In the genomic region with DNA sequence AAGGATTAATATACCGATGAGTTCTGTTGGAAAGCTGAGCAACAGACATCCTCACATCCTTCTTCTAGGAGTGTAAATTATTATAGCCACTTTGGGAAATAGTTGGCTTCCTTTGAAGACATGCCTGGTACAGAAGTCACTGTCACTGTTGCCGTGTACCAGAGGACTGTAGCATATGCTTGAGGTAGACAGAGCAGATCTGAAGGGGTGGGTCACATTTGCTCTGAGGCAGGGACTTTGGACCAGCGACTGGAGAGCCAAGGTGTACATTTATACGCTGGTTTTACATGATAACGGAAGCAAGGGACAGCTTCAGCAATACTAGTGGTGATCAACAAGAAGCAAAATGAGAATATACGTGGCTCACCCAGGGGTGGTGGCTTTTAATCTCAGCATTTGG, we compare ENCODE assay signal across 27 mouse cellular contexts. TPM values are rescaled to one million over a fixed set of nuclear protein-coding genes. Genes with fewer than 3 reads are reported as not detected.
DNase-seq lines count a peak whose midpoint lies in the region; ATAC-seq and TF ChIP-seq lines count a peak whose summit lies in the region.
"Had no signal": no experiment of that assay in that cellular context is flagged by ENCODE, and none has a peak within 500 bp of the region (broad histone marks: within the 10 kb centered on the region; RNA-seq: fewer than 3 reads in every experiment).

No protein-coding gene starts in this region.

- H3K36me3 ChIP-seq in midbrain, embryonic 11.5 days (ENCODE audit: control insufficient read depth, insufficient read depth, low read length) = peaks cover 6% of the 10 kb centered on the region; the same call in 1 of the 2 replicates
- peaks cover 12% of the 10 kb centered on the region for H3K36me3 ChIP-seq in midbrain, postnatal 0 days (ENCODE audit: insufficient read depth, low read length)
- H3K36me3 ChIP-seq in intestine, embryonic 15.5 days = peaks cover 10% of the 10 kb centered on the region; the same call in 1 of the 2 replicates
- H3K36me3 ChIP-seq in intestine, embryonic 16.5 days (ENCODE audit: control insufficient read depth, insufficient read depth, low read length) = peaks cover 11% of the 10 kb centered on the region
- peaks cover 13% of the 10 kb centered on the region for H3K36me3 ChIP-seq in intestine, postnatal 0 days (ENCODE audit: control insufficient read depth, insufficient read depth)
- H3K36me3 ChIP-seq: G1E had no signal

- intact Hi-C loops in heart, postnatal 36 days (cut with DNase I) = no loop called here

- WGBS in midbrain, embryonic 11.5 days = 94% methylated on average over 6 of the region's 6 CpGs
- WGBS in midbrain, postnatal 0 days = 95% methylated on average over 6 of the region's 6 CpGs
- 80% methylated on average over 6 of the region's 6 CpGs for WGBS in intestine, embryonic 15.5 days
- WGBS in intestine, embryonic 16.5 days = 77% methylated on average over 6 of the region's 6 CpGs
- WGBS in intestine, postnatal 0 days = 63% methylated on average over 6 of the region's 6 CpGs

- ATAC-seq in midbrain, embryonic 11.5 days (ENCODE audit: low FRiP score) = no peak
- no peak for ATAC-seq in midbrain, postnatal 0 days (ENCODE audit: low FRiP score)
- ATAC-seq in intestine, embryonic 15.5 days = 0 out of 2 replicates have a peak, but pooled peaks have one; percentile 51
- ATAC-seq in intestine, embryonic 16.5 days = peak; percentile 80; the same call in 1 of the 2 replicates
- peak; percentile 45; the same call in 1 of the 2 replicates for ATAC-seq in intestine, postnatal 0 days
- ATAC-seq: activated CD4-positive, CD25-positive, alpha-beta regulatory T cell, adult 4 months; CD4-positive, CD25-positive, alpha-beta regulatory T cell, adult 4 months; Patski had no signal

- no peaks in the 10 kb centered on the region for H3K27me3 ChIP-seq in midbrain, embryonic 11.5 days (ENCODE audit: control insufficient read depth, insufficient read depth, low read length)
- H3K27me3 ChIP-seq in midbrain, postnatal 0 days (ENCODE audit: insufficient read depth, low read length) = no peaks in the 10 kb centered on the region
- no peaks in the 10 kb centered on the region for H3K27me3 ChIP-seq in intestine, embryonic 15.5 days (replicated peaks)
- no peaks in the 10 kb centered on the region for H3K27me3 ChIP-seq in intestine, embryonic 16.5 days (replicated peaks; ENCODE audit: control insufficient read depth, insufficient read depth, low read length)
- no peaks in the 10 kb centered on the region for H3K27me3 ChIP-seq in intestine, postnatal 0 days (replicated peaks; ENCODE audit: control insufficient read depth, insufficient read depth, low read length)
- H3K27me3 ChIP-seq: CH12.LX, Patski had no signal

- no peak for TF ChIP-seq CTCF in midbrain, postnatal 0 days (IDR thresholded peaks at IDR 0.05)
- no peak for TF ChIP-seq CTCF in intestine, postnatal 0 days (IDR thresholded peaks at IDR 0.05; ENCODE audit: low read depth)

- H3K9ac ChIP-seq in midbrain, embryonic 11.5 days (ENCODE audit: low read length) = no peak overlapping the region
- H3K9ac ChIP-seq in midbrain, postnatal 0 days (replicated peaks; ENCODE audit: low read length, poor library complexity, severe bottlenecking) = no peak overlapping the region
- H3K9ac ChIP-seq in intestine, embryonic 15.5 days = no peak overlapping the region
- no peak overlapping the region for H3K9ac ChIP-seq in intestine, embryonic 16.5 days (ENCODE audit: low read depth, low read length)
- H3K9ac ChIP-seq in intestine, postnatal 0 days (ENCODE audit: low read depth, low read length) = no peak overlapping the region

- H3K4me2 ChIP-seq in midbrain, embryonic 11.5 days = no peak overlapping the region
- no peak overlapping the region for H3K4me2 ChIP-seq in midbrain, postnatal 0 days (ENCODE audit: low read depth, low read length, poor library complexity, severe bottlenecking)
- H3K4me2 ChIP-seq in intestine, embryonic 15.5 days (replicated peaks) = no peak overlapping the region
- H3K4me2 ChIP-seq in intestine, embryonic 16.5 days (ENCODE audit: low read depth, low read length) = no peak overlapping the region
- no peak overlapping the region for H3K4me2 ChIP-seq in intestine, postnatal 0 days (replicated peaks; ENCODE audit: low read depth)

- no peaks in the 10 kb centered on the region for H3K4me1 ChIP-seq in midbrain, embryonic 11.5 days (ENCODE audit: control insufficient read depth, insufficient read depth, low read length)
- H3K4me1 ChIP-seq in midbrain, postnatal 0 days (ENCODE audit: insufficient read depth, low read length) = no peaks in the 10 kb centered on the region
- H3K4me1 ChIP-seq in intestine, embryonic 15.5 days (replicated peaks) = no peaks in the 10 kb centered on the region
- no peaks in the 10 kb centered on the region for H3K4me1 ChIP-seq in intestine, embryonic 16.5 days (ENCODE audit: control insufficient read depth, insufficient read depth, low read length)
- no peaks in the 10 kb centered on the region for H3K4me1 ChIP-seq in intestine, postnatal 0 days (replicated peaks; ENCODE audit: control insufficient read depth, insufficient read depth, low read length)

- H3K27ac ChIP-seq in midbrain, embryonic 11.5 days (ENCODE audit: low read depth, low read length) = no peak overlapping the region
- H3K27ac ChIP-seq in midbrain, postnatal 0 days (ENCODE audit: low read depth, low read length) = no peak overlapping the region
- no peak overlapping the region for H3K27ac ChIP-seq in intestine, embryonic 15.5 days
- no peak overlapping the region for H3K27ac ChIP-seq in intestine, embryonic 16.5 days (ENCODE audit: low read length)
- no peak overlapping the region for H3K27ac ChIP-seq in intestine, postnatal 0 days (ENCODE audit: low read depth, low read length)

- DNase-seq in midbrain, embryonic 11.5 days (ENCODE audit: low spot score, missing footprints) = peak; percentile 47
- no peak for DNase-seq in midbrain, postnatal 0 days (ENCODE audit: low spot score)
- no peak for DNase-seq in ovary, postnatal 36 days (ENCODE audit: low spot score)
- DNase-seq in urinary bladder, adult 2 months (ENCODE audit: low spot score) = no peak
- no peak for DNase-seq in heart, postnatal 36 days
- DNase-seq: adrenal gland, adult 2 months; adrenal gland, adult 8-10 months; adrenal gland, postnatal 10 days; adrenal gland, postnatal 14 days; adrenal gland, postnatal 25 days; adrenal gland, postnatal 36 days; B cell, adult 2 months; cerebellum, adult 11 months; cerebellum, adult 11-12 months had no signal

- no peak overlapping the region for H3K4me3 ChIP-seq in midbrain, embryonic 11.5 days (ENCODE audit: low read depth, low read length)
- H3K4me3 ChIP-seq in midbrain, postnatal 0 days (ENCODE audit: low read depth, low read length) = no peak overlapping the region
- no peak overlapping the region for H3K4me3 ChIP-seq in intestine, embryonic 15.5 days (replicated peaks)
- H3K4me3 ChIP-seq in intestine, embryonic 16.5 days (ENCODE audit: low read length) = no peak overlapping the region
- H3K4me3 ChIP-seq in intestine, postnatal 0 days (ENCODE audit: low read depth, low read length) = no peak overlapping the region

- no peaks in the 10 kb centered on the region for H3K9me3 ChIP-seq in midbrain, embryonic 11.5 days (ENCODE audit: control insufficient read depth, low read length)
- no peaks in the 10 kb centered on the region for H3K9me3 ChIP-seq in midbrain, postnatal 0 days (ENCODE audit: low read length)
- no peaks in the 10 kb centered on the region for H3K9me3 ChIP-seq in intestine, embryonic 15.5 days
- no peaks in the 10 kb centered on the region for H3K9me3 ChIP-seq in intestine, embryonic 16.5 days (ENCODE audit: control insufficient read depth, low read length)
- H3K9me3 ChIP-seq in intestine, postnatal 0 days (ENCODE audit: control insufficient read depth) = no peaks in the 10 kb centered on the region

RNA-seq across cellular contexts. Expression of a gene that starts 34.6 kb away (rescaled TPM):
- polyA plus RNA-seq in midbrain, embryonic 11.5 days (2014; fragmentation: Nextera tagmentation; extraction: Ambion mirVana) = not detected in 2 replicates
- not detected in 2 replicates for total RNA-seq in midbrain, postnatal 0 days (2014; rRNA removed)
- 0.20 TPM in 1 of 2 replicates, not detected in the other for polyA plus RNA-seq in midbrain, postnatal 0 days (2015; fragmentation: Nextera tagmentation; extraction: Ambion mirVana)
- polyA plus RNA-seq in intestine, embryonic 15.5 days (2015; fragmentation: Nextera tagmentation; extraction: Ambion mirVana) = not detected in 2 replicates
- not detected in 2 replicates for polyA plus RNA-seq in intestine, embryonic 16.5 days (2015; fragmentation: Nextera tagmentation; extraction: Ambion mirVana)
- polyA plus RNA-seq in intestine, postnatal 0 days (2015; fragmentation: Nextera tagmentation; extraction: Ambion mirVana) = not detected in 2 replicates
- polyA plus RNA-seq in urinary bladder, adult 2 months (2012; rRNA removed) = not detected in 2 replicates
- total RNA-seq in heart, postnatal 36 days (2021) = not detected
- total RNA-seq: adrenal gland, adult 18-20 months; adrenal gland, adult 2 months; adrenal gland, adult 8-10 months; adrenal gland, postnatal 10 days; adrenal gland, postnatal 14 days; adrenal gland, postnatal 25 days; adrenal gland, postnatal 36 days; adrenal gland, postnatal 4 days; CH12.LX; ES-E14; MEL had no signal
- polyA plus RNA-seq: adrenal gland, adult 2 months; C2C12; G1E; Patski had no signal

RNA-seq across cellular contexts. Expression of a gene that starts 52.0 kb away (rescaled TPM):
- 0.22 TPM in 1 of 2 replicates, not detected in the other for polyA plus RNA-seq in midbrain, embryonic 11.5 days (2014; fragmentation: Nextera tagmentation; extraction: Ambion mirVana)
- 45.2 and 65.8 TPM in 2 replicates for total RNA-seq in midbrain, postnatal 0 days (2014; rRNA removed)
- polyA plus RNA-seq in midbrain, postnatal 0 days (2015; fragmentation: Nextera tagmentation; extraction: Ambion mirVana) = 82.7 and 101 TPM in 2 replicates
- polyA plus RNA-seq in intestine, embryonic 15.5 days (2015; fragmentation: Nextera tagmentation; extraction: Ambion mirVana) = 127 and 149 TPM in 2 replicates
- 233 and 312 TPM in 2 replicates for polyA plus RNA-seq in intestine, embryonic 16.5 days (2015; fragmentation: Nextera tagmentation; extraction: Ambion mirVana)
- 528 and 608 TPM in 2 replicates for polyA plus RNA-seq in intestine, postnatal 0 days (2015; fragmentation: Nextera tagmentation; extraction: Ambion mirVana)
- 2.3 and 4.1 TPM in 2 replicates for polyA plus RNA-seq in urinary bladder, adult 2 months (2012; rRNA removed)
- total RNA-seq in heart, postnatal 36 days (2021) = not detected
- total RNA-seq: adrenal gland, adult 18-20 months; adrenal gland, adult 2 months; adrenal gland, postnatal 14 days; adrenal gland, postnatal 36 days; G1E had no signal
- polyA plus RNA-seq: activated CD4-positive, CD25-positive, alpha-beta regulatory T cell, adult 4 months; CD4-positive, CD25-positive, alpha-beta regulatory T cell, adult 4 months had no signal

RNA-seq across cellular contexts. Expression of a gene that starts 52.7 kb away (rescaled TPM):
- 11.6 and 14.0 TPM in 2 replicates for polyA plus RNA-seq in midbrain, embryonic 11.5 days (2014; fragmentation: Nextera tagmentation; extraction: Ambion mirVana)
- total RNA-seq in midbrain, postnatal 0 days (2014; rRNA removed) = 39.1 and 40.2 TPM in 2 replicates
- polyA plus RNA-seq in midbrain, postnatal 0 days (2015; fragmentation: Nextera tagmentation; extraction: Ambion mirVana) = 13.0 and 14.9 TPM in 2 replicates
- 6.9 and 7.8 TPM in 2 replicates for polyA plus RNA-seq in intestine, embryonic 15.5 days (2015; fragmentation: Nextera tagmentation; extraction: Ambion mirVana)
- 4.0 TPM in 2 replicates for polyA plus RNA-seq in intestine, embryonic 16.5 days (2015; fragmentation: Nextera tagmentation; extraction: Ambion mirVana)
- 3.4 and 4.0 TPM in 2 replicates for polyA plus RNA-seq in intestine, postnatal 0 days (2015; fragmentation: Nextera tagmentation; extraction: Ambion mirVana)
- polyA plus RNA-seq in urinary bladder, adult 2 months (2012; rRNA removed) = 18.2 and 20.4 TPM in 2 replicates
- total RNA-seq in heart, postnatal 36 days (2021) = 10 to 100 TPM; 12.0 to 12.6 TPM
- polyA plus RNA-seq: G1E had no signal

Comparison
In these comparisons a context has a peak if more than half of its experiments do, and no peak if none do; other contexts are left out.
1. RNA of a gene that starts 52.0 kb away (polyA plus RNA-seq): 528 to 608 TPM in intestine, postnatal 0 days, 233 to 312 TPM in intestine, embryonic 16.5 days, 127 to 149 TPM in intestine, embryonic 15.5 days and 82.7 to 101 TPM in midbrain, postnatal 0 days; 2.3 to 4.1 TPM in urinary bladder, adult 2 months and 0.22 TPM in midbrain, embryonic 11.5 days; every median in the first group is over 10 times any median in the second.
2. ATAC-seq: peak in intestine, embryonic 15.5 days (single experiment), intestine, embryonic 16.5 days (single experiment) and intestine, postnatal 0 days (single experiment); none in midbrain, embryonic 11.5 days (single experiment) and midbrain, postnatal 0 days (single experiment).